Mouse (Mus musculus) intestine, embryonic 14.5 days (tissue): ENCODE measurements around the gene Gucy2c. TPM values are rescaled to one million over a fixed set of nuclear protein-coding genes. Genes with fewer than 3 reads are reported as not detected.

ENCODE experiments used
- ATAC-seq: fragments of 200-750 bp; cut with Nextera tagmentation; replicated peaks from 2 replicates; pipeline ENCODE4 v1.8.0; 2017; ENCODE audit warnings: low read depth, moderate number of reproducible peaks, moderate TSS enrichment, moderate library complexity; ENCODE audit not compliant: low FRiP score, low TSS enrichment
- DNase-seq: peaks from one replicate; pipeline ENCODE4 v3.0.0-alpha.2; 2018; ENCODE audit warnings: low spot score
- H3K27ac ChIP-seq: fragments of 300-500 bp; sonication (generic); 2 replicates; pipeline ENCODE4 v1.5.1; 2014; ENCODE audit warnings: low read depth, mild to moderate bottlenecking, control low read depth
- H3K27me3 ChIP-seq: fragments of 300-500 bp; sonication (generic); replicated peaks from 2 replicates; pipeline ENCODE4 v1.6.1; 2014; ENCODE audit warnings: low read length, control low read depth; ENCODE audit not compliant: control insufficient read depth, insufficient read depth
- H3K36me3 ChIP-seq: fragments of 300-500 bp; sonication (generic); 2 replicates; pipeline ENCODE4 v1.6.1; 2014; ENCODE audit warnings: low read length, control low read depth; ENCODE audit not compliant: control insufficient read depth, insufficient read depth
- H3K4me1 ChIP-seq: fragments of 300-500 bp; sonication (generic); replicated peaks from 2 replicates; pipeline ENCODE4 v1.6.1; 2014; ENCODE audit warnings: low read length, control low read depth, mixed read lengths; ENCODE audit not compliant: control insufficient read depth, insufficient read depth
- H3K4me2 ChIP-seq: fragments of 300-500 bp; sonication (generic); 2 replicates; pipeline ENCODE4 v1.6.1; 2014; ENCODE audit warnings: low read length
- H3K4me3 ChIP-seq: fragments of 300-500 bp; sonication (generic); 2 replicates; pipeline ENCODE4 v1.5.1; 2014; ENCODE audit warnings: low read depth, low read length, control low read depth, mixed read lengths
- H3K9ac ChIP-seq: fragments of 300-500 bp; sonication (generic); 2 replicates; pipeline ENCODE4 v1.6.1; 2014; ENCODE audit warnings: mild to moderate bottlenecking, low read length
- H3K9me3 ChIP-seq: fragments of 300-500 bp; sonication (generic); 2 replicates; pipeline ENCODE4 v1.6.1; 2016; ENCODE audit warnings: low read length, control low read depth; ENCODE audit not compliant: control insufficient read depth
- WGBS: fragments of 180-500 bp; shearing (Covaris S2); extraction: QIAGEN DNeasy Blood & Tissue Kit; methylation state at CpG from one replicate; pipeline ENCODE4 v1.1.7; 2014; 5-methylcytosine and 5-hydroxymethylcytosine counted together
- polyA plus RNA-seq: library from polyadenylated mRNA; unstranded; fragments of >200 nt; fragmentation: Nextera tagmentation; extraction: Ambion mirVana; gene quantifications from 2 replicates; pipeline ENCODE4 v1.2.1, GENCODE M21; 2014

Gene Gucy2c
- polyA plus RNA-seq, 1 experiment from 2014 or later, result 62.1 TPM

- Histone ChIP-seq H3K4me3 (no peak overlapping the region), H3K4me2 (no peak overlapping the region), H3K9me3 (no peaks in the 10 kb centered on the region), H3K4me1 (no peaks in the 10 kb centered on the region), H3K9ac (no peak overlapping the region), H3K27me3 (no peaks in the 10 kb centered on the region), H3K36me3 (peaks cover 99% of the 10 kb centered on the region), H3K27ac (no peak overlapping the region)
- ATAC-seq (no peak), DNase-seq (no peak)
- WGBS, result 95% methylated on average over 3 of the region's 3 CpGs
Measured at GRCm38 (mm10) chr6:136817549-136817948, 36.0 kb upstream of the Gucy2c start.

- Histone ChIP-seq H3K36me3 (peaks cover 99% of the 10 kb centered on the region), H3K9ac (no peak overlapping the region)
- 95% methylated on average over 21 of the region's 21 CpGs for WGBS
Measured at GRCm38 (mm10) chr6:136816826-136817225, 35.3 kb upstream of the Gucy2c start.

GRCm38 (mm10) chr6:136815381-136815780 lies 33.8 kb upstream of the Gucy2c start:
- 95% methylated on average over 7 of the region's 7 CpGs for WGBS
- peaks cover 87% of the 10 kb centered on the region for H3K36me3 ChIP-seq
- no peak overlapping the region for H3K27ac ChIP-seq
- DNase-seq (no peak), ATAC-seq (no peak)
- H3K9ac ChIP-seq, result no peak overlapping the region
- H3K9me3 ChIP-seq, result no peaks in the 10 kb centered on the region
- peaks cover 3% of the 10 kb centered on the region; the same call in 1 of the 2 replicates for H3K4me1 ChIP-seq
- H3K27me3 ChIP-seq, result no peaks in the 10 kb centered on the region
- no peak overlapping the region for H3K4me3 ChIP-seq
- no peak overlapping the region for H3K4me2 ChIP-seq

More at GRCm38 (mm10) chr6:136816826-136817225, 35.3 kb upstream of the Gucy2c start:
- Histone ChIP-seq H3K27me3 (no peaks in the 10 kb centered on the region), H3K4me3 (no peak overlapping the region), H3K27ac (no peak overlapping the region), H3K4me1 (no peaks in the 10 kb centered on the region), H3K9me3 (no peaks in the 10 kb centered on the region), H3K4me2 (no peak overlapping the region)
- no peak for ATAC-seq
- no peak for DNase-seq

- peaks cover 14% of the 10 kb centered on the region; the same call in 1 of the 2 replicates for H3K4me1 ChIP-seq
- H3K4me3 ChIP-seq, result no peak overlapping the region
- DNase-seq (peak; percentile 53), ATAC-seq (no peak)
- H3K36me3 ChIP-seq, result peaks cover 64% of the 10 kb centered on the region
- no peaks in the 10 kb centered on the region for H3K9me3 ChIP-seq
- no peaks in the 10 kb centered on the region for H3K27me3 ChIP-seq
- H3K9ac ChIP-seq, result no peak overlapping the region
- no peak overlapping the region for H3K4me2 ChIP-seq
- H3K27ac ChIP-seq, result no peak overlapping the region
- 45% methylated on average over 4 of the region's 4 CpGs for WGBS
Measured at GRCm38 (mm10) chr6:136813117-136813516, 31.6 kb upstream of the Gucy2c start.

- Histone ChIP-seq H3K36me3 (peaks cover 45% of the 10 kb centered on the region), H3K4me2 (no peak overlapping the region), H3K9me3 (no peaks in the 10 kb centered on the region), H3K27me3 (no peaks in the 10 kb centered on the region), H3K4me1 (peaks cover 17% of the 10 kb centered on the region), H3K27ac (no peak overlapping the region), H3K9ac (no peak overlapping the region), H3K4me3 (no peak overlapping the region)
- ATAC-seq, result no peak
- DNase-seq, result peak; percentile 53
- WGBS, result 85% methylated on average over 10 of the region's 10 CpGs
Measured at GRCm38 (mm10) chr6:136811196-136811595, 29.6 kb upstream of the Gucy2c start.

GRCm38 (mm10) chr6:136809673-136810072 lies 28.1 kb upstream of the Gucy2c start:
- peaks cover 31% of the 10 kb centered on the region for H3K36me3 ChIP-seq
- H3K27me3 ChIP-seq, result no peaks in the 10 kb centered on the region
- H3K4me1 ChIP-seq, result peaks cover 22% of the 10 kb centered on the region
- DNase-seq (peak; percentile 50), ATAC-seq (no peak)
- H3K4me3 ChIP-seq, result peak overlapping the region; percentile 76; the same call in 1 of the 2 replicates
- H3K27ac ChIP-seq, result no peak overlapping the region
- peak overlapping the region; percentile 65; the same call in 1 of the 2 replicates for H3K9ac ChIP-seq
- H3K4me2 ChIP-seq, result peak overlapping the region; percentile 96
- no peaks in the 10 kb centered on the region for H3K9me3 ChIP-seq
- WGBS, result 76% methylated on average over 13 of the region's 13 CpGs

- ATAC-seq, result no peak
Measured at GRCm38 (mm10) chr6:136809077-136809476, 27.5 kb upstream of the Gucy2c start.

GRCm38 (mm10) chr6:136808631-136809046 lies 27.1 kb upstream of the Gucy2c start:
- H3K9me3 ChIP-seq, result no peaks in the 10 kb centered on the region
- peak overlapping the region; percentile 85 for H3K27ac ChIP-seq
- peak overlapping the region; percentile 65 for H3K9ac ChIP-seq
- no peaks in the 10 kb centered on the region for H3K27me3 ChIP-seq
- under 1% methylated on average over 28 of the region's 28 CpGs for WGBS
- peak overlapping the region; percentile 76 for H3K4me3 ChIP-seq
- ATAC-seq, result peak; percentile 4
- peaks cover 21% of the 10 kb centered on the region for H3K36me3 ChIP-seq
- peak; percentile 76 for DNase-seq
- H3K4me2 ChIP-seq, result peak overlapping the region; percentile 96
- H3K4me1 ChIP-seq, result peaks cover 22% of the 10 kb centered on the region

More at GRCm38 (mm10) chr6:136809077-136809476, 27.5 kb upstream of the Gucy2c start:
- peaks cover 22% of the 10 kb centered on the region for H3K4me1 ChIP-seq
- H3K9ac ChIP-seq, result peak overlapping the region; percentile 65
- H3K27ac ChIP-seq, result no peak overlapping the region
- H3K4me2 ChIP-seq, result peak overlapping the region; percentile 96
- H3K36me3 ChIP-seq, result peaks cover 25% of the 10 kb centered on the region
- H3K4me3 ChIP-seq, result peak overlapping the region; percentile 76
- no peaks in the 10 kb centered on the region for H3K9me3 ChIP-seq
- H3K27me3 ChIP-seq, result no peaks in the 10 kb centered on the region
- peak; percentile 57 for DNase-seq
- WGBS, result 30% methylated on average over 14 of the region's 14 CpGs

- Histone ChIP-seq H3K9ac (peak within 1 kb of the TSS; percentile 65), H3K27ac (peak within 1 kb of the TSS; percentile 85), H3K27me3 (no peaks in the 10 kb centered on the region), H3K4me1 (peaks cover 23% of the 10 kb centered on the region), H3K4me2 (peak within 1 kb of the TSS; percentile 96), H3K9me3 (no peaks in the 10 kb centered on the region), H3K4me3 (peak within 1 kb of the TSS; percentile 76), H3K36me3 (peaks cover 14% of the 10 kb centered on the region)
- DNase-seq (peak; percentile 100), ATAC-seq (peak; percentile 77)
- WGBS, result under 1% methylated on average over 34 of the region's 34 CpGs
Measured at GRCm38 (mm10) chr6:136808014-136808417, 26.5 kb upstream of the Gucy2c start, which contains the start of gene H2afj. Gene H2afj (plus strand): TSS chr6:136808244.
